Mouse (Mus musculus): ENCODE data around the gene Tedc1.

DNA sequence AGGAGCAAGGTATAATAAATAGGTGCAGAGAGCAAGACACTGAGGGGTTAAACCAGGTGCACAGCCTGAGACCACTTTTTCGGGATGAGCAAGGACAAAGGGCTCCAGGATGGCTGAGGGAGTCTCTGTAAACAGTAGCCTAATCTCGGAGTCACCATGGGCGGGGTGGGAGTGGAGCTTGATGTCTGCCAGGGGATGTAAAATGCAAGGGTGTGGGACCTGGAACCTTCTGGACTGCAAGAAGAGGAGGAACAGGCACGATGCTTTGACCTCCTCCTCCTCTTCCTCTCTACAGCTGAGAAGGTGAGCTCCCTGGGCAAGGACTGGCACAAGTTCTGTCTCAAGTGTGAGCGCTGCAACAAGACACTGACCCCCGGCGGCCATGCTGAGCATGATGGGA lies 13.1 kb upstream of the Tedc1 start:
- TF ChIP-seq CTCF (IDR thresholded peaks at IDR 0.05; ENCODE audit: borderline replicate concordance, extremely low read depth, insufficient read depth, insufficient read length) (no peak), POLR2A (IDR thresholded peaks at IDR 0.05; ENCODE audit: borderline replicate concordance, extremely low read depth, insufficient read depth, insufficient read length, poor library complexity, severe bottlenecking) (no peak)

All from brain, embryonic 14.5 days (tissue).